Mouse (Mus musculus) lung, embryonic 16.5 days (tissue): Measurements from ENCODE around the gene Adh6a. TPM values are rescaled to one million over a fixed set of nuclear protein-coding genes. Genes with fewer than 3 reads are reported as not detected.

Experiments used
- ATAC-seq: fragments of 200-750 bp; cut with Nextera tagmentation; 2 replicates; pipeline ENCODE4 v1.8.0; 2017; ENCODE audit warnings: low read depth, mild to moderate bottlenecking, moderate library complexity
- H3K27ac ChIP-seq: fragments of 300-500 bp; sonication (generic); 2 replicates; pipeline ENCODE4 v1.5.1; 2014; ENCODE audit warnings: mild to moderate bottlenecking, control low read depth, low read length
- H3K27me3 ChIP-seq: fragments of 300-500 bp; sonication (generic); 2 replicates; pipeline ENCODE4 v1.6.1; 2014; ENCODE audit warnings: low read depth, low read length, mixed read lengths; ENCODE audit not compliant: control insufficient read depth, insufficient read depth
- H3K36me3 ChIP-seq: fragments of 300-500 bp; sonication (generic); 2 replicates; pipeline ENCODE4 v1.6.1; 2014; ENCODE audit warnings: low read length; ENCODE audit not compliant: control insufficient read depth, insufficient read depth
- H3K4me1 ChIP-seq: fragments of 300-500 bp; sonication (generic); replicated peaks from 2 replicates; pipeline ENCODE4 v1.6.1; 2014; ENCODE audit warnings: low read length, mixed read lengths; ENCODE audit not compliant: control insufficient read depth, insufficient read depth
- H3K4me2 ChIP-seq: fragments of 300-500 bp; sonication (generic); 2 replicates; pipeline ENCODE4 v1.6.1; 2014; ENCODE audit warnings: low read depth, low read length, control low read depth
- H3K4me3 ChIP-seq: fragments of 300-500 bp; sonication (generic); 2 replicates; pipeline ENCODE4 v1.5.1; 2014; ENCODE audit warnings: mild to moderate bottlenecking, low read length, control low read depth
- H3K9ac ChIP-seq: fragments of 300-500 bp; sonication (generic); 2 replicates; pipeline ENCODE4 v1.6.1; 2014; ENCODE audit warnings: low read length, control low read depth
- H3K9me3 ChIP-seq: fragments of 300-500 bp; sonication (generic); 2 replicates; pipeline ENCODE4 v1.6.1; 2016; ENCODE audit warnings: low read length; ENCODE audit not compliant: control insufficient read depth
- WGBS: fragments of 180-500 bp; shearing (Covaris S2); extraction: QIAGEN DNeasy Blood & Tissue Kit; methylation state at CpG from one replicate; pipeline ENCODE4 v1.1.7; 2014; 5-methylcytosine and 5-hydroxymethylcytosine counted together
- polyA plus RNA-seq: library from polyadenylated mRNA; unstranded; fragments of >200 nt; fragmentation: Nextera tagmentation; extraction: Ambion mirVana; gene quantifications from 2 replicates; pipeline ENCODE4 v1.2.1, GENCODE M21; 2015

The Adh6a gene
- polyA plus RNA-seq, 1 experiment from 2014 or later, result 0.19 TPM

DNA sequence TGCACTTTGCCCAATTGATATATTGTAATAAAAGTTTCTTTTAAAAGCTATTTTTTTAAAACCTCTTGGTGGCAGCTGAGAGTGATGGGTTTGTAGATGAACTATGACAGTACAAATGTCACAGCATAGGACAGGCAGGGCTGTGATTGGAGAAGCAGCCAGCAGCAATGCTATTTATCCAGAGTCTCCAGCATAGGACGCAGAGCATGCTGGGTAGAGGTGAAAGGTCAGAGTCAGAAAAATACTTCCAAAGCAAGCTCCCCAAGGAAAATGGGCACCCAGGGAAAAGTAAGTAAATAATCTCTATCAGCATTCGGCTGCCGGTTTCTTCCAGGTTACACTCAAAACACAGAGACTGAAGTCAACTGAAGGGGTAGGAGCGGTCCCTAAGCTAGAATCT lies 60.8 kb downstream of the Adh6a start:
- Histone ChIP-seq H3K27ac (no peak overlapping the region), H3K27me3 (no peaks in the 10 kb centered on the region), H3K4me3 (no peak overlapping the region), H3K9ac (no peak overlapping the region), H3K36me3 (no peaks in the 10 kb centered on the region), H3K9me3 (no peaks in the 10 kb centered on the region), H3K4me1 (no peaks in the 10 kb centered on the region), H3K4me2 (no peak overlapping the region)
- 57% methylated on average over 4 of the region's 4 CpGs for WGBS
- ATAC-seq, result no peak

- H3K4me1 ChIP-seq, result no peaks in the 10 kb centered on the region
- H3K4me2 ChIP-seq, result no peak overlapping the region
- WGBS, result 76% methylated on average over 2 of the region's 2 CpGs
- no peaks in the 10 kb centered on the region for H3K27me3 ChIP-seq
- H3K9ac ChIP-seq, result no peak overlapping the region
- peaks cover 3% of the 10 kb centered on the region; the same call in 1 of the 2 replicates for H3K9me3 ChIP-seq
- no peak overlapping the region for H3K27ac ChIP-seq
- no peaks in the 10 kb centered on the region for H3K36me3 ChIP-seq
- H3K4me3 ChIP-seq, result no peak overlapping the region
- no peak for ATAC-seq
These were observed 62.1 kb downstream of the Adh6a start for GRCm38 (mm10) chr3:138375148-138375547.

Other genes with a start within 250 kb of the Adh6a start
- 0.65 and 0.88 TPM in 2 replicates for gene 1110002E22Rik, start 248.2 kb upstream of the Adh6a start, polyA plus RNA-seq
- gene Gm5105, start 245.9 kb upstream of the Adh6a start, polyA plus RNA-seq, result 0.11 TPM in 1 of 2 replicates, not detected in the other
- 9.9 and 11.4 TPM in 2 replicates for gene Trmt10a, start 169.8 kb upstream of the Adh6a start, polyA plus RNA-seq
- gene Mttp, start 168.3 kb upstream of the Adh6a start, polyA plus RNA-seq, result 8.6 and 9.1 TPM in 2 replicates
- 0.15 TPM in 1 of 2 replicates, not detected in the other for gene 4930579F01Rik, start 119.5 kb upstream of the Adh6a start, polyA plus RNA-seq
- gene Adh7, start 95.5 kb upstream of the Adh6a start, polyA plus RNA-seq, result 0.50 and 1.5 TPM in 2 replicates
- 1,307 and 1,323 TPM in 2 replicates for gene Adh1, start 52.3 kb upstream of the Adh6a start, polyA plus RNA-seq
- 0.14 and 0.31 TPM in 2 replicates for gene Adh6b, start 28.5 kb downstream of the Adh6a start, polyA plus RNA-seq
- gene Adh4, start 102.2 kb downstream of the Adh6a start, polyA plus RNA-seq, result not detected in 2 replicates
- 212 and 215 TPM in 2 replicates for gene Adh5, start 129.8 kb downstream of the Adh6a start, polyA plus RNA-seq
- gene Metap1, start 176.2 kb downstream of the Adh6a start, polyA plus RNA-seq, result 46.6 and 48.2 TPM in 2 replicates
- gene Eif4e, start 212.9 kb downstream of the Adh6a start, polyA plus RNA-seq, result 306 and 326 TPM in 2 replicates